Mouse (Mus musculus) limb, embryonic 15.5 days (tissue): ENCODE results near the gene Dclre1b. TPM values are rescaled to one million over a fixed set of nuclear protein-coding genes. Genes with fewer than 3 reads are reported as not detected.
A peak's percentile ranks its signal among the peaks of the same experiment; 100 is the strongest.
"Not testable (repeated sequence)": the region's sequence is repeated elsewhere in the genome, so short reads cannot be mapped to it uniquely, and the experiment has no call there.

Experiments used
- ATAC-seq: fragments of 200-750 bp; cut with Nextera tagmentation; 2 replicates; pipeline ENCODE4 v1.8.0; 2017; ENCODE audit warnings: low read depth, moderate TSS enrichment; ENCODE audit not compliant: insufficient number of reproducible peaks, low FRiP score, low TSS enrichment
- H3K27ac ChIP-seq: fragments of 300-500 bp; sonication (generic); 2 replicates; pipeline ENCODE4 v1.5.1; 2015; ENCODE audit warnings: moderate library complexity, mild to moderate bottlenecking, inconsistent platforms
- H3K27me3 ChIP-seq: fragments of 300-500 bp; sonication (generic); 2 replicates; pipeline ENCODE4 v1.6.1; 2015; ENCODE audit warnings: inconsistent platforms
- H3K36me3 ChIP-seq: fragments of 300-500 bp; sonication (generic); 2 replicates; pipeline ENCODE4 v1.6.1; 2015; ENCODE audit warnings: inconsistent platforms
- H3K4me1 ChIP-seq: fragments of 300-500 bp; sonication (generic); 2 replicates; pipeline ENCODE4 v1.6.1; 2015; ENCODE audit warnings: inconsistent platforms
- H3K4me2 ChIP-seq: fragments of 300-500 bp; sonication (generic); 2 replicates; pipeline ENCODE4 v1.6.1; 2015; ENCODE audit warnings: mild to moderate bottlenecking, inconsistent platforms
- H3K4me3 ChIP-seq: fragments of 300-500 bp; sonication (generic); 2 replicates; pipeline ENCODE4 v1.5.1; 2015; ENCODE audit warnings: mild to moderate bottlenecking, inconsistent platforms
- H3K9ac ChIP-seq: fragments of 300-500 bp; sonication (generic); 2 replicates; pipeline ENCODE4 v1.6.1; 2015; ENCODE audit warnings: inconsistent platforms
- H3K9me3 ChIP-seq: fragments of 300-500 bp; sonication (generic); 2 replicates; pipeline ENCODE4 v1.6.1; 2016; ENCODE audit warnings: inconsistent platforms
- WGBS: fragments of 180-500 bp; shearing (Covaris S2); methylation state at CpG from one replicate; pipeline ENCODE4 v1.1.7; 2015; 5-methylcytosine and 5-hydroxymethylcytosine counted together
- polyA plus RNA-seq: library from polyadenylated mRNA; unstranded; fragments of >200 nt; fragmentation: Nextera tagmentation; extraction: Ambion mirVana; gene quantifications from 2 replicates; pipeline ENCODE4 v1.2.1, GENCODE M21; 2015

Dclre1b gene
- 23.2 and 24.6 TPM in 2 replicates for polyA plus RNA-seq

DNA sequence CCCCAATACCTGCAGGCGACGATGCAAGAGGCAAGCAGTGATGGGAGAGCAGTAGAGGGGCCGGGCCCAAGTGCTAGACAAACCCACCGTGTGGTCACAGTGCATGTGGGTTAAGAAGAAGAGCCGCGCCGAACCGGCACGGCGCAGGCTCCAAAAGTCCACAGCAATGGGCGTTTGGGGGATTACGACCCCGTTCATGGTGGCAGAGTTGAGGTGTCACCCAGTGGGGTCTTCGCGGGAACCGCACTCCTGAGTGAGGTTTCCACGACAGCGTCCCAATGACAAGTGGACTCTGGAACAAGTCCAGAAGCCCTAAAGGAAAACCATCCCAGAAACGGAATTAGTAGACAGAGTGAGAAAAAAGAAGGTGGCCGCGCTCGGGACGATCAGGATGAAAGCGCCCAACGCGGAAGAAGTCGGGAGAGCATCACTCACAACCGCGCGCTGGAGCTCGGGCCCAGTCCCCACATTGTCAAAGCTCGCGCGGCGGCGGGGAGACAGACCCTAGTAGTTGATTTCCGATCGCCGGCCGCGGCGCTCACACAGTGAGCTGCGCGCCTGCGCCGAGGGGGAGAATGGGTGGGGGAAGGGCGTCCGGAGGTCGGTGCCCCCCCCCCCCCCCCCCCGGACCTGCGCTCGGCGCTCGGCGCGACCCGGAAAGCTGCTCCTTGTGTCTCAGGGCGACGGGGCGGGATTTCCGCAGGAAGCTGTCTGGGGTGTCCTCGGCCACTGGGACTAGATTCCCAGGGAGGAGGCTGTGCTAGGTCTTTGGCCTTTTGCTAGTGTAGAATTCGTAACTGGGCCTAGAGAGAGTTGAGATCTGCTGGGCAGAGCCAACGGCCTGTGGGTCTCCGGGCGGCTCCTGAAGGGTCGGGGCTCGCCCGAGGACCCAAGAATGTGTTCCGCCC is at the start of gene Dclre1b, which contains the start of the genes Ap4b1 and Gm43064:
TSS of gene Dclre1b (minus strand) at position 554 of the 908 bp plus-strand sequence.
TSS of gene Ap4b1 (plus strand) at position 630 of the 908 bp plus-strand sequence.
TSS of gene Gm43064 (plus strand) at position 683 of the 908 bp plus-strand sequence.
- Histone ChIP-seq H3K27me3 (no peaks in the 10 kb centered on the region), H3K9me3 (no peaks in the 10 kb centered on the region), H3K36me3 (peaks cover 21% of the 10 kb centered on the region), H3K4me3 (peak within 1 kb of the TSS; percentile 78), H3K4me1 (peaks cover 9% of the 10 kb centered on the region; the same call in 1 of the 2 replicates), H3K27ac (peak within 1 kb of the TSS; percentile 90), H3K4me2 (peak within 1 kb of the TSS; percentile 69), H3K9ac (peak within 1 kb of the TSS; percentile 65)
- WGBS, result under 1% methylated on average over 69 of the region's 70 CpGs
- peak; percentile 90 for ATAC-seq

DNA sequence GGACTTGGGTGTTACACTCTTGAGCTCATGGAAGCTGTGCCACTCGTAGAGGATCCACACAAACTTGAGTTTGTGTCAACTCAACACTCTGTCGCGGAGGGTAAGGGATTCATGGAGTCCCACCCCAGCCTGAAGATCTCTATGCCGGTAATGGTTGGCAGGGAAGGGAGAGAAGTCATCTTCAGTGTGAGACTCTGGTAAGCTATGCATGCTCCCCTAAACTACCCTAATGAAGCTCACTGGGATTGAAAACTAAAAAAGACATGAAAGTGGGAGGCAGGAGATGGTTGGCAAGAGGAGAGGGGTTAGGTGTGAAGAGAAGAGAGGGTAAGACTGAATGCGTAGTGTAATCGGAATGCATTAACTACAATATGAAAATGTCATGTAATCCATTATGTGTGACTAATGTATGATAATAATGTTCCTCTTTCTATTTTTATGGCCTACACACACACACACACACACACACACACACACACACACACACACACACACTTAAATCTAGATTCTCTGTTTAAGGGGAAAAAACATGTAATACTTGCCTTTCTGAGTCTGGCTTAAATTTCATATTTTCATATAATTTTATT is 48.8 kb upstream of the Dclre1b start:
- ATAC-seq, result no peak
- no peak overlapping the region for H3K4me2 ChIP-seq
- H3K36me3 ChIP-seq, result no peaks in the 10 kb centered on the region
- WGBS, result 90% methylated on average over 6 of the region's 6 CpGs
- H3K4me3 ChIP-seq, result no peak overlapping the region
- no peak overlapping the region for H3K9ac ChIP-seq
- H3K9me3 ChIP-seq, result no peaks in the 10 kb centered on the region
- H3K27me3 ChIP-seq, result no peaks in the 10 kb centered on the region
- H3K4me1 ChIP-seq, result no peaks in the 10 kb centered on the region
- H3K27ac ChIP-seq, result no peak overlapping the region

DNA sequence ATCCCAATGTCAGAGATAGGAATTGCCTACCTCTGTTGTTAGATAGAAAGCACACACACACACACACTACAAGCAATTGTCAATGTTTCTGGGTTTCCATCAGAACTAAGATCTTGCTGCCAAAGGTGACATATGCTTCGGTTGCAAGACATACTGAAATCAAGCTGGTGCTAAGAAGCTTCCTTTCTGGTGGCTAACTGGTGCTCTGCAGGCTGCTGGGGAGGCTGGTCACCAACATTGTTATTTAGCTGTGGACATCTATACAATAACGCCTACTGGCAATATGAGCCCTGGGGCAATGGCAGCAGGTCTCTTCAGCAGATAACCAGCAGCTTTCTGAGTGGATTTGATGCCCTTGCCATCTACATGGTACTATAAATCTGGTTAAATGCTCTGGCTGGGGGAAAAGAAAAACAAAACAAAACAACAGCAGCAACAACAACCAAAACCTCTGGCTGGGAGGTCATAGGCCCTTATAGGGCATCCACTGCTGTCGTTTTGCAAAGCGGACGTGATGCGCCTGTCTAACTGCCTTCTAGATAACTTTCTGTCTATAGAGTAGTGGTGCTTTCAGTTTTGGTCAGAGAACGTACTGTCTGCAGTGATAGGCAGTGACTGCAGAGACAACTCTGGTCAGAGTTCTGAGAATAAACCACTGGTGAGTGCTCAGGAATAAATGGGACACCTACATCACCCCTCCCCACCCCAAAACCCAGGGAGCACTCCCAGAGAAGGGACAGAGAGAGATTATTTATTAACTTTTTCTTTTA is 48.0 kb upstream of the Dclre1b start:
- Histone ChIP-seq H3K9ac (no peak overlapping the region), H3K27me3 (no peaks in the 10 kb centered on the region), H3K36me3 (no peaks in the 10 kb centered on the region), H3K4me3 (no peak overlapping the region), H3K4me2 (no peak overlapping the region), H3K27ac (no peak overlapping the region), H3K4me1 (no peaks in the 10 kb centered on the region), H3K9me3 (no peaks in the 10 kb centered on the region)
- no peak for ATAC-seq
- 89% methylated on average over 7 of the region's 7 CpGs for WGBS

DNA sequence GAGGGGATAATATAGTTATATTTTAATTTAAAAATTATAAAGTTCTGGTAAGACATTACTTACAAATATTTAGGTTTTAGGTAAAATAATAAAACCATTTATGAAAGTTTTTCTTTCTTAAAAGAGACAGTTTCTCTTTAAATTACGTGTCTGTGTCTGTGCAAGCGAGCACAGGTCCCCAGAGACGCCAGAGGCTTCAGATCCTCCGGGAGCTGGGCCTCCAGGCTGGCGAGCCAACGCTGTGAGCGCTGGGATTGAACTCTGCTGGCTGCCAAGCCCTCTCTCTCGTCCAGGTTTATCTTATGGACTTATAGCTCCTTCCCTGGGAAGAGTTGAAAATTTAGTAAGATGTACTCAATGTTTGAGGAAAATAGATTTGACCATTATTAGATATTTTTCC is 44.6 kb upstream of the Dclre1b start:
- no peaks in the 10 kb centered on the region for H3K9me3 ChIP-seq
- no peak overlapping the region for H3K9ac ChIP-seq
- H3K36me3 ChIP-seq, result no peaks in the 10 kb centered on the region
- H3K4me3 ChIP-seq, result no peak overlapping the region
- no peak overlapping the region for H3K4me2 ChIP-seq
- ATAC-seq, result no peak
- WGBS, result 48% methylated on average over 8 of the region's 8 CpGs
- H3K4me1 ChIP-seq, result no peaks in the 10 kb centered on the region
- H3K27me3 ChIP-seq, result no peaks in the 10 kb centered on the region
- no peak overlapping the region for H3K27ac ChIP-seq

DNA sequence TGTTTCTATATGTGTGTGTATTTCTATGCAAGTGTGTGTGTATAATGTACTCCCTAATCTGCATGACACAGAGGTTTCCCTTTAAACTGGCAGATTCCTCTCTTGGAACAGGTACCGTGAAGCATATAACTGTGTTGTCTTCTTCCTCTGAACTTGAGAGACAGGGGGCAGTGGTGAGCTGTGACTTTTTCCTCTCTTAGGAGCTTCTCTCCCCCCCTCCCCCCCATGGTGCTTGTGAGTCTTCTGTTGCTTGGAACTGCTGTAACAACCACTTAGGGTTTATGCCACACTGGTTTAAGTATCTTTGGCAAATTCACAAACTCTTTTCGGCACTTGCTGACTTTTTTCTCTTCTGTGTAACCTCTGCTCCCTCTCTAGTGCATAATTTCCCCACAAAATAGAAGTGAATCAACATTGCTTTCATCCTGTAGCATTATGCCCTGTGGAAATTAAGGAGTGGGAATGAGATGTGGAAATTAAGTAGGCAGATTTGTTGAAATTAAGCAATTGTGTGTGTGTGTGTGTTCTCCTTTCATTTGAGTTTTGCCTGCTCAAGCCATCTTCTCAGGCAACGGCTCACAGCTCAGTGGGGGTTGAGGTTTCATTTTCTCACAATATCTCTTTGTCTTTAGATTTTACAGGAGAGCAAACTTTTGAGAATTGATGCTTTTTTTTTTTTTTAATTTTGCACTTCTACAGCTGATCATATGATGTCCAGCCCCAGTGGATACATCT is 43.5 kb upstream of the Dclre1b start:
- Histone ChIP-seq H3K27me3 (no peaks in the 10 kb centered on the region), H3K27ac (no peak overlapping the region), H3K4me2 (no peak overlapping the region), H3K9me3 (no peaks in the 10 kb centered on the region), H3K4me3 (no peak overlapping the region), H3K4me1 (no peaks in the 10 kb centered on the region), H3K9ac (no peak overlapping the region), H3K36me3 (no peaks in the 10 kb centered on the region)
- 51% methylated on average over 3 of the region's 3 CpGs for WGBS
- no peak for ATAC-seq

DNA sequence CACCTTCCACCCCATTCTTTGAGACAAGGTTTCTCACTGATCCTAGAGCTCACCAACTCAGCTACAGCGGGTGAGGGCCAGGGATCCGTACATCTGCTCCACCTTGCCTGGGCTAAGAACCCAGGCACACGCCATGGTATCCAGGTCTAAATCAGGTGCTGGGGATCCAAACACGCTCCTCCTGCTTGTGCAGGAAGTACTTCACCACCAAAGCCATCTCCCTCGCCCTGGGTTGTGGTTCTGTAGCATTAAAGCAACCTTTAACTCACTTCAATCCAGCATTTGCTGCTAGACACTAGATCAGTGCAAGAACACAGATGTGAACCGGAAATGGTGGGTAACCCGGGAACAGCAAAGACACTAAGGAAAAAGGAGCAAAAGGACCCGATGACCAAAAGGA is 42.6 kb upstream of the Dclre1b start:
- H3K27me3 ChIP-seq, result no peaks in the 10 kb centered on the region
- no peak for ATAC-seq
- H3K4me3 ChIP-seq, result no peak overlapping the region
- H3K4me1 ChIP-seq, result no peaks in the 10 kb centered on the region
- no peaks in the 10 kb centered on the region for H3K36me3 ChIP-seq
- no peak overlapping the region for H3K4me2 ChIP-seq
- no peak overlapping the region for H3K27ac ChIP-seq
- 84% methylated on average over 8 of the region's 8 CpGs for WGBS
- no peaks in the 10 kb centered on the region for H3K9me3 ChIP-seq
- no peak overlapping the region for H3K9ac ChIP-seq

DNA sequence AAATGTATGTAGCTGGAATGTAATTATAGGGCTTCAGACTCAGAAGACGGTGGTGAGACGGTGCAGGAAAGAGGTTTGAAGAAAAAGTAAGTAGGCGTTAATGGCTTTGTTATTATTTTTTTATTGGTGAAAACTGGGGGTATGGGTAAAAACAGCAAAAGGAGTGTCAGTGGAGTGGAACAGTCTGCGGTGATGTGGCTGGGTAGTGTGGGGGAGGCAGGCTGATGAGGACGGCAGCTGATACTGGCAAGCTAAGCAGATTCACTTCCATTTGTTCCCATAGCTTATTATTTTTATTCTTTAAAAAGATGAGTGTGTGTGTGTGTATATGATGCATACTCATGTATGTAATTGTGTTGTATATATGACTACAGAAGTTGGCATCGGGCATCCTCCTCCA is 42.2 kb upstream of the Dclre1b start:
- WGBS, result 71% methylated on average over 6 of the region's 6 CpGs
- Histone ChIP-seq H3K27me3 (no peaks in the 10 kb centered on the region), H3K4me2 (no peak overlapping the region), H3K27ac (no peak overlapping the region), H3K9me3 (no peaks in the 10 kb centered on the region), H3K4me3 (no peak overlapping the region), H3K36me3 (no peaks in the 10 kb centered on the region), H3K9ac (no peak overlapping the region), H3K4me1 (no peaks in the 10 kb centered on the region)
- ATAC-seq, result no peak

DNA sequence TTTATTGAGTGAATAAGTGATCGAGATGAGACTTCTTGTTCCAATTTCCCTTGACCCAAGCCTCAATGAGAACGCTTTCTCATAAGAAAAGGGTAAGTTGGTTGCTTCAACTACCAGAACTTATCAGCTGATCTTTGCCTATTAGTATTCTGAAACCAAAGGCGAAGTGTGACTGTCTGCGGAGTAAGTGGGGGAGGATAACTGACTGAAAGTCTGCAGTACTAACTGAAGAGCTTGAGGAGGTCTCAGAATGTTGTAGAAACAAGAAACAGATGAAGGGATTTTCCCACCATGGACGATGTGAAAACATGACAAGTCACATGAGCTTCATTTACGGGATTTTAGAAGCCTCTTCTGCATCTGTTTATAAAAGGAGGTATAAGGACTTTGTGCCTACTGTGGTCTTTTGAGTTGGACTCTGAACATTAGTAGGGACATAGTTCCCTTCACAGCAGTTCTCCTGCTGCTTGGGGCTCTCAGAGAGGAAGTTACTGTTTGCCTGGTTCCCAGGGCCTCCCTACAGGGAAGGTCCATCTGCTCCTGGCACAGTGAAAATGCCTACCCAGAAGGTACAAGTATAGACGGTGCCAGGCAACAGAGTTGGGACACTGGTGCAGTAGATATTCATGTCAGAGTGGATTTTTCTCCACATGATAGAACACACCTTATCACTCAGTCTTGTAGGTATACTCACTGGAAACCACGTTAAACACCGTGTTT is 41.6 kb upstream of the Dclre1b start:
- Histone ChIP-seq H3K27ac (no peak overlapping the region), H3K27me3 (no peaks in the 10 kb centered on the region), H3K4me1 (no peaks in the 10 kb centered on the region), H3K36me3 (no peaks in the 10 kb centered on the region), H3K4me3 (no peak overlapping the region), H3K9me3 (no peaks in the 10 kb centered on the region), H3K4me2 (no peak overlapping the region), H3K9ac (no peak overlapping the region)
- ATAC-seq, result no peak
- WGBS, result 74% methylated on average over 9 of the region's 9 CpGs

DNA sequence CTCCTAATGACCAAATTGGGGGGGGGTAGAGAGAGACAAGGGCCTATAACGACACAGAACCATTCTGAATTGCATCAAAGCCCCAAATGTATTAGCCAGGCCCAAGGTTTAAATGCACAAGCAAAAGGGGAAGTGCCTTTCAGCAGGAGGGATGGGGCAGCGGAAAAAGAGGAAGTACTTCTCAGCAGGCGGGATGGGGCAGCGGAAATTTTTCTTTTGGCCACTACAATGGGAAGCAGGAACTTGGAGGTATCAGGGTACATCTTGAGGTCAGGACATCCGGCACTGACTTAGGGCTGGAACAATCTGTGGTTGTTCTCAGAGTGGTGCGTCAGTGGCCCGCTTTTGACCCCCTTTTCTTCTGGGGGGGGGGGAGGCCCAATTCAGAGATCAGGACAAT is 31.7 kb upstream of the Dclre1b start:
- H3K36me3 ChIP-seq, H3K4me2 ChIP-seq, H3K9me3 ChIP-seq, H3K27me3 ChIP-seq, H3K4me1 ChIP-seq, H3K4me3 ChIP-seq, H3K27ac ChIP-seq, H3K9ac ChIP-seq, ATAC-seq: not testable (repeated sequence)
- WGBS, result 91% methylated on average over 7 of the region's 7 CpGs

DNA sequence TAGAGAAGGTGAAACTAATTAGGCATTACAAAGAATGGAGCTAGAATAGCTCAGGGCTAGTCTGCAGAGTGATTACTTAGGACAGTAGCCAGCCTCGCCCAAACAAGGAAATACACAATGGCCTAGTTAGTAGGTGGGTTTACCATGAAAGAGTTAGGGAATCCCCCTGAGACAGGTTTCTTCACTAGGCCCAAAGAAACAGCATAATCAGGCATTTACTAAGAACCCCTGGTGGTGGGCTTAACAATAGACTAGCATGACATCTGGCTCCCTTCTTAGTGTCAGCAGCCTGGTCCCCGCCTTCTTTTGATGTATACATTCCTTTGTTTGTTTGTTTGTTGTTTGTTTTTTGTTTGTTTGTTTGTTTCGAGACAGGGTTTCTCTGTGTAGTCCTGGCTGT is 31.0 kb upstream of the Dclre1b start:
- H3K36me3 ChIP-seq, H3K9me3 ChIP-seq, H3K4me3 ChIP-seq, H3K27ac ChIP-seq, H3K4me2 ChIP-seq, H3K27me3 ChIP-seq, H3K9ac ChIP-seq, H3K4me1 ChIP-seq, ATAC-seq: not testable (repeated sequence)
- 87% methylated on average over 3 of the region's 3 CpGs for WGBS

DNA sequence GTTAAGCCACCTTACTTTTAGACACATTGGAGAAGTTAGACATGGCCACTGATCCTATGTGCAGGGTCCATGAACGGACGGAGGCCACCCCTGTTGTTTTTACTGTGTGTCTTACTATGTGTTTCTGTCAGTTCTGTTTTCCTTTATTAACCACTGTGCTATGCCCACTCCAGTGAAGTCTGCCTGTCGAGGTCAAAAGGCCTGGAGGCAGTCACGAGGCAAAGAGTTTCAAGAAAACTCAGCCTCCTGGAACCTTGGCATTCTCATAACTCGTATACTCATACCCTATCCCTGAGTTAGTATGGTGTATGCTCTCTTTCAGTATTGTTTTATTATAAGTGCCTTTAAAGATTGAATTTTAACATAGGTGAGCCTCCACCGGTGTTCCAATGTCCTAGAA is 30.5 kb upstream of the Dclre1b start:
- H3K4me1 ChIP-seq, result no peaks in the 10 kb centered on the region
- H3K27ac ChIP-seq, result no peak overlapping the region
- H3K9me3 ChIP-seq, result no peaks in the 10 kb centered on the region
- ATAC-seq, result no peak
- no peak overlapping the region for H3K4me3 ChIP-seq
- H3K4me2 ChIP-seq, result no peak overlapping the region
- no peaks in the 10 kb centered on the region for H3K36me3 ChIP-seq
- WGBS, result 85% methylated on average over 6 of the region's 6 CpGs
- H3K9ac ChIP-seq, result no peak overlapping the region
- H3K27me3 ChIP-seq, result no peaks in the 10 kb centered on the region
